Mouse (Mus musculus) neural tube, embryonic 14.5 days (tissue): ENCODE data around the gene Srsf3. TPM values are rescaled to one million over a fixed set of nuclear protein-coding genes. Genes with fewer than 3 reads are reported as not detected.

Source experiments
- ATAC-seq: fragments of 200-750 bp; cut with Nextera tagmentation; 2 replicates; pipeline ENCODE4 v1.8.0; 2017; ENCODE audit warnings: low read depth, mild to moderate bottlenecking, moderate TSS enrichment, moderate library complexity
- H3K27ac ChIP-seq: fragments of 300-500 bp; sonication (generic); 2 replicates; pipeline ENCODE4 v1.5.1; 2014; ENCODE audit warnings: low read depth, mild to moderate bottlenecking, control low read depth, low read length, moderate library complexity, mixed read lengths
- H3K27me3 ChIP-seq: fragments of 300-500 bp; sonication (generic); 2 replicates; pipeline ENCODE4 v1.6.1; 2014; ENCODE audit warnings: low read length; ENCODE audit not compliant: control insufficient read depth, insufficient read depth
- H3K36me3 ChIP-seq: fragments of 300-500 bp; sonication (generic); 2 replicates; pipeline ENCODE4 v1.6.1; 2014; ENCODE audit warnings: low read length, mixed read lengths; ENCODE audit not compliant: control insufficient read depth, insufficient read depth
- H3K4me1 ChIP-seq: fragments of 300-500 bp; sonication (generic); 2 replicates; pipeline ENCODE4 v1.6.1; 2014; ENCODE audit warnings: low read length; ENCODE audit not compliant: control insufficient read depth, insufficient read depth
- H3K4me2 ChIP-seq: fragments of 300-500 bp; sonication (generic); 2 replicates; pipeline ENCODE4 v1.6.1; 2014; ENCODE audit warnings: mild to moderate bottlenecking, low read depth, low read length, control low read depth
- H3K4me3 ChIP-seq: fragments of 300-500 bp; sonication (generic); 2 replicates; pipeline ENCODE4 v1.5.1; 2014; ENCODE audit warnings: low read depth, low read length, control low read depth, mixed read lengths
- H3K9ac ChIP-seq: fragments of 300-500 bp; sonication (generic); replicated peaks from 2 replicates; pipeline ENCODE4 v1.6.1; 2014; ENCODE audit warnings: low read depth, mild to moderate bottlenecking, control low read depth, low read length, mixed read lengths
- H3K9me3 ChIP-seq: fragments of 300-500 bp; sonication (generic); 2 replicates; pipeline ENCODE4 v1.6.1; 2016; ENCODE audit warnings: low read length; ENCODE audit not compliant: control insufficient read depth
- WGBS: fragments of 180-500 bp; shearing (Covaris S2); extraction: QIAGEN DNeasy Blood & Tissue Kit; methylation state at CpG from one replicate; pipeline ENCODE4 v1.1.7; 2014; 5-methylcytosine and 5-hydroxymethylcytosine counted together
- polyA plus RNA-seq: library from polyadenylated mRNA; unstranded; fragments of >200 nt; fragmentation: Nextera tagmentation; extraction: Ambion mirVana; gene quantifications from 2 replicates; pipeline ENCODE4 v1.2.1, GENCODE M21; 2014

Gene Srsf3
- polyA plus RNA-seq, 1 experiment from 2014 or later: 423 TPM

GRCm38 (mm10) chr17:29084656-29085055 lies 52.2 kb downstream of the Srsf3 start:
- H3K4me1 ChIP-seq: 0 out of 2 replicates have a peak, but pooled peaks cover 8% of the 10 kb centered on the region
- no peaks in the 10 kb centered on the region for H3K36me3 ChIP-seq
- no peak overlapping the region for H3K4me3 ChIP-seq
- H3K4me2 ChIP-seq: no peak overlapping the region
- no peak overlapping the region for H3K9ac ChIP-seq
- H3K27me3 ChIP-seq: no peaks in the 10 kb centered on the region; the same call in 1 of the 2 replicates
- ATAC-seq: no peak
- H3K27ac ChIP-seq: no peak overlapping the region
- H3K9me3 ChIP-seq: no peaks in the 10 kb centered on the region
- 95% methylated on average over 7 of the region's 7 CpGs for WGBS

- 0 out of 2 replicates have a peak, but pooled peaks cover 8% of the 10 kb centered on the region for H3K4me1 ChIP-seq
- no peak overlapping the region for H3K9ac ChIP-seq
- no peak for ATAC-seq
- no peak overlapping the region for H3K4me3 ChIP-seq
- no peak overlapping the region for H3K4me2 ChIP-seq
- no peak overlapping the region for H3K27ac ChIP-seq
- no peaks in the 10 kb centered on the region for H3K9me3 ChIP-seq
- no peaks in the 10 kb centered on the region for H3K36me3 ChIP-seq
- WGBS: 81% methylated on average over 10 of the region's 10 CpGs
- no peaks in the 10 kb centered on the region; the same call in 1 of the 2 replicates for H3K27me3 ChIP-seq
Measured at GRCm38 (mm10) chr17:29085266-29085665, 52.8 kb downstream of the Srsf3 start.

- no peak overlapping the region for H3K9ac ChIP-seq
- no peak for ATAC-seq
- no peak overlapping the region for H3K4me2 ChIP-seq
- H3K27me3 ChIP-seq: no peaks in the 10 kb centered on the region; the same call in 1 of the 2 replicates
- WGBS: 70% methylated on average over 4 of the region's 4 CpGs
- H3K9me3 ChIP-seq: no peaks in the 10 kb centered on the region
- no peaks in the 10 kb centered on the region for H3K4me1 ChIP-seq
- H3K36me3 ChIP-seq: no peaks in the 10 kb centered on the region
- H3K27ac ChIP-seq: no peak overlapping the region
- H3K4me3 ChIP-seq: no peak overlapping the region
Measured at GRCm38 (mm10) chr17:29086916-29087315, 54.5 kb downstream of the Srsf3 start.

GRCm38 (mm10) chr17:29090776-29091175 lies 58.3 kb downstream of the Srsf3 start, which contains the start of gene Cdkn1a:
TSS of gene Cdkn1a (plus strand) at chr17:29090976.
- Histone ChIP-seq H3K4me2 (no peak within 1 kb of the TSS), H3K27me3 (no peaks in the 10 kb centered on the region; the same call in 1 of the 2 replicates), H3K9me3 (no peaks in the 10 kb centered on the region), H3K36me3 (no peaks in the 10 kb centered on the region), H3K27ac (no peak within 1 kb of the TSS), H3K4me1 (peaks cover 12% of the 10 kb centered on the region; the same call in 1 of the 2 replicates), H3K4me3 (no peak within 1 kb of the TSS), H3K9ac (no peak within 1 kb of the TSS)
- 74% methylated on average over 3 of the region's 3 CpGs for WGBS
- no peak for ATAC-seq

- H3K9me3 ChIP-seq: no peaks in the 10 kb centered on the region
- H3K27me3 ChIP-seq: no peaks in the 10 kb centered on the region; the same call in 1 of the 2 replicates
- no peak overlapping the region for H3K4me2 ChIP-seq
- H3K4me1 ChIP-seq: peaks cover 12% of the 10 kb centered on the region; the same call in 1 of the 2 replicates
- no peak overlapping the region for H3K4me3 ChIP-seq
- no peak overlapping the region for H3K27ac ChIP-seq
- no peak overlapping the region for H3K9ac ChIP-seq
- WGBS: 54% methylated on average over 6 of the region's 6 CpGs
- no peak for ATAC-seq
- no peaks in the 10 kb centered on the region for H3K36me3 ChIP-seq
Measured at GRCm38 (mm10) chr17:29091348-29091944, 59.0 kb downstream of the Srsf3 start.

- 65% methylated on average over 5 of the region's 5 CpGs for WGBS
- no peak for ATAC-seq
- Histone ChIP-seq H3K4me2 (no peak overlapping the region), H3K27ac (no peak overlapping the region), H3K9ac (no peak overlapping the region), H3K4me3 (no peak overlapping the region), H3K9me3 (no peaks in the 10 kb centered on the region), H3K36me3 (no peaks in the 10 kb centered on the region), H3K4me1 (peaks cover 12% of the 10 kb centered on the region; the same call in 1 of the 2 replicates), H3K27me3 (no peaks in the 10 kb centered on the region; the same call in 1 of the 2 replicates)
Measured at GRCm38 (mm10) chr17:29092497-29092896, 60.1 kb downstream of the Srsf3 start.

Other genes starting within 250 kb of the Srsf3 start
- 6.9 and 7.8 TPM in 2 replicates for gene Brpf3, start 231.5 kb upstream of the Srsf3 start, polyA plus RNA-seq
- 0.07 TPM in 1 of 2 replicates, not detected in the other for gene Pnpla1, start 174.2 kb upstream of the Srsf3 start, polyA plus RNA-seq
- 0.42 and 0.48 TPM in 2 replicates for gene 4930539E08Rik, start 117.3 kb upstream of the Srsf3 start, polyA plus RNA-seq
- 0.41 TPM in 1 of 2 replicates, not detected in the other for gene Pxt1, start 88.8 kb upstream of the Srsf3 start, polyA plus RNA-seq
- gene Kctd20, start 80.7 kb upstream of the Srsf3 start, polyA plus RNA-seq: 66.6 and 89.3 TPM in 2 replicates
- 82.4 and 99.1 TPM in 2 replicates for gene Stk38, start 24.6 kb upstream of the Srsf3 start, polyA plus RNA-seq
- gene Cdkn1a, start 58.3 kb downstream of the Srsf3 start, polyA plus RNA-seq: 59.8 and 81.1 TPM in 2 replicates
- gene Rab44, start 81.5 kb downstream of the Srsf3 start, polyA plus RNA-seq: not detected in 2 replicates
- 38.7 and 64.1 TPM in 2 replicates for gene Cpne5, start 205.5 kb downstream of the Srsf3 start, polyA plus RNA-seq
- 96.4 and 96.9 TPM in 2 replicates for gene Ppil1, start 231.6 kb downstream of the Srsf3 start, polyA plus RNA-seq
- gene BC004004, start 236.2 kb downstream of the Srsf3 start, polyA plus RNA-seq: 126 and 133 TPM in 2 replicates